Mouse (Mus musculus) stomach, postnatal 0 days (tissue): ENCODE data around the gene 4930402F06Rik.

Experiments
- CTCF ChIP-seq: IDR thresholded peaks from 2 replicates; pipeline ENCODE4 v1.5.1; 2016; ENCODE audit warnings: antibody characterized with exemption, low read depth, mild to moderate bottlenecking, moderate library complexity
- EP300 ChIP-seq: optimal IDR thresholded peaks from 2 replicates; pipeline ENCODE3; 2016; ENCODE audit warnings: antibody characterized with exemption

GRCm38 (mm10) chr2:35367629-35368028 is 29.3 kb downstream of the 4930402F06Rik start, which contains the start of gene 4930568D16Rik:
- TF ChIP-seq EP300: no peak
- no peak for TF ChIP-seq CTCF
